Mouse (Mus musculus) erythroblast, embryonic 14.5 days (primary cell): ENCODE results near the gene Ihh.

ENCODE experiments used
- GATA1 ChIP-seq: IDR thresholded peaks from 2 replicates; pipeline ENCODE4 v1.6.1; 2012; ENCODE audit warnings: low read length, inconsistent platforms, mixed read lengths
- TAL1 ChIP-seq: IDR thresholded peaks from 3 replicates; pipeline ENCODE4 v1.6.1; 2012; ENCODE audit warnings: low read length, inconsistent platforms, mixed read lengths

DNA sequence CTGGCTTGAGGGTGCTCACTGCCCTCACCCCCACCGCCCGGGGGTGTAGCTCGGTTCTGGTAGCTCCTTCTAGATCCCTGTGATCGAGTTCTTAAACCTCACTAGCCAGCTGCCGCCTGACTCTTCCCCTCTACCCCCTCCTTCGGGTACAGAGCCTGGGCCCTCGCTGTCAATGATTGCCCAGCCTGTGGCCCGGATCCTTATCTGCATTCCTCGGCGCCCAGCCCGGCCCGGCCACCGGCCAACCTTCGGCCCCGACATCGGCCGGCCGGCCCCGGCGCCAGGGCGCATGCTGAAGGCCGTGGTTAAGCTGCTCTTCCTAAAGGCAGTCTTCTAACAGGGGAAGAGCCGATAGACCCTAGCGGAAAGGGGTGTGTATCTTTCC lies 1.8 kb downstream of the Ihh start:
- no peak for TF ChIP-seq GATA1
- no peak for TF ChIP-seq TAL1
